Mouse (Mus musculus) G1E (cell line): ENCODE measurements around the gene Ino80.

Source experiments
- CTCF ChIP-seq: IDR thresholded peaks from 2 replicates; pipeline ENCODE4 v1.5.1; 2012; ENCODE audit warnings: low read depth, low read length, inconsistent platforms, mixed read lengths
- GATA1 ChIP-seq: IDR thresholded peaks from 2 replicates; pipeline ENCODE4 v1.6.1; 2012; ENCODE audit warnings: borderline replicate concordance, low read length, inconsistent platforms, mixed read lengths
- GATA2 ChIP-seq: IDR thresholded peaks from 2 replicates; pipeline ENCODE4 v1.6.1; 2012; ENCODE audit warnings: low read depth, low read length, inconsistent platforms, borderline replicate concordance
- POLR2AphosphoS5 ChIP-seq: IDR thresholded peaks from 2 replicates; pipeline ENCODE4 v1.6.1; 2012; ENCODE audit warnings: low read depth, low read length, inconsistent platforms; ENCODE audit not compliant: insufficient replicate concordance
- TAL1 ChIP-seq: conservative IDR thresholded peaks from 2 replicates; pipeline ENCODE4 v1.6.1; 2012; ENCODE audit warnings: low read depth, low read length, inconsistent platforms, mixed read lengths

DNA sequence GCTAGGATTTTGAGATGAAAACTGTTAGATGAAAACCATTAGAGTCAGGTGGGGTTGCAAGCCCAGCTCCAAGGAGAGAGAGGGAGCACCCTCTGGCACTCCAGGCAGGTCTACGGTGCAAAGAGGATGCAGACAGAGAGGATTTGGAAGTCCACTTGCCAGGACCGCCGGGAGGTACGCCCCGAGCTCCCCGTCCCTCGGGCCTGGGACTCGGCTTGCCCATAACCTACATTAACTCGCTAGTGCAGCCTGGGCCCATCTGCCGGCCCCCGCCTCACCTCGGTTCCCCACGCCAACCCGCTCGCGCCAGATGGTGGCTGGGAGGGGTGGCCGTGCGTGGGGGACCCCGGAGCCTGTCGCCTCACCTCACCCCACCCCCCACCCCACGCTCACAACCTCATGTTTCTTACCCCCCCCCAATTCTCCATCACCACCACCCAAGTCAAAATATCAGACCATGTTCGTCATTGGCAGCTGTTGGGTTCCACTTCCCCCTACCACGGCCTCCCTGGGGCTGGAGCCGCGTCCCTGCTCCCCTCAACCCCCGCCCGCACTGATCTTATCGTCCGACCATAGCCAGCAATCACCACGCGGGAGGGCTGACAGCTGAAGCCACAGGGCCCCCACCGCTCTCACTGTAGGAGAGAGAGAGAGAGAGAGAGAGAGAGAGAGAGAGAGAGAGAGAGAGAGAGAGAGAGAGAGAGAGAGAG, 153.5 kb downstream of the Ino80 start:
- no peak for TF ChIP-seq CTCF
- no peak for TF ChIP-seq POLR2AphosphoS5
- no peak for TF ChIP-seq TAL1
- TF ChIP-seq GATA1 = no peak
- no peak for TF ChIP-seq GATA2
